Mouse (Mus musculus) midbrain, embryonic 14.5 days (tissue): Measurements from ENCODE around the gene Sertad1. TPM values are rescaled to one million over a fixed set of nuclear protein-coding genes. Genes with fewer than 3 reads are reported as not detected.

ENCODE experiments used
- ATAC-seq: fragments of 200-750 bp; cut with Nextera tagmentation; 2 replicates; pipeline ENCODE4 v1.8.0; 2017; ENCODE audit warnings: moderate number of reproducible peaks, moderate library complexity; ENCODE audit not compliant: low FRiP score, low TSS enrichment
- DNase-seq: peaks from one replicate; pipeline ENCODE4 v3.0.0-alpha.2; 2015
- H3K27ac ChIP-seq: fragments of 300-500 bp; sonication (generic); replicated peaks from 2 replicates; pipeline ENCODE4 v1.5.1; 2014; ENCODE audit warnings: mild to moderate bottlenecking, low read depth, low read length, moderate library complexity
- H3K27me3 ChIP-seq: fragments of 300-500 bp; sonication (generic); 2 replicates; pipeline ENCODE4 v1.6.1; 2014; ENCODE audit warnings: low read length, control low read depth, mixed read lengths; ENCODE audit not compliant: control insufficient read depth, insufficient read depth
- H3K36me3 ChIP-seq: fragments of 300-500 bp; sonication (generic); 2 replicates; pipeline ENCODE4 v1.6.1; 2014; ENCODE audit warnings: low read length, control low read depth; ENCODE audit not compliant: control insufficient read depth, insufficient read depth
- H3K4me1 ChIP-seq: fragments of 300-500 bp; sonication (generic); 2 replicates; pipeline ENCODE4 v1.6.1; 2014; ENCODE audit warnings: mild to moderate bottlenecking, antibody characterized with exemption, low read length, control low read depth; ENCODE audit not compliant: control insufficient read depth, insufficient read depth
- H3K4me2 ChIP-seq: fragments of 300-500 bp; sonication (generic); 2 replicates; pipeline ENCODE4 v1.6.1; 2014; ENCODE audit warnings: mild to moderate bottlenecking, low read length, moderate library complexity
- H3K4me3 ChIP-seq: fragments of 300-500 bp; sonication (generic); replicated peaks from 2 replicates; pipeline ENCODE4 v1.5.1; 2014; ENCODE audit warnings: low read depth, low read length
- H3K9ac ChIP-seq: fragments of 300-500 bp; sonication (generic); replicated peaks from 2 replicates; pipeline ENCODE4 v1.6.1; 2014; ENCODE audit warnings: mild to moderate bottlenecking, low read length, moderate library complexity
- H3K9me3 ChIP-seq: fragments of 300-500 bp; sonication (generic); 2 replicates; pipeline ENCODE4 v1.6.1; 2016; ENCODE audit warnings: low read length, control low read depth, mixed read lengths; ENCODE audit not compliant: control insufficient read depth
- WGBS: fragments of 180-500 bp; shearing (Covaris S2); extraction: QIAGEN DNeasy Blood & Tissue Kit; methylation state at CpG from one replicate; pipeline ENCODE4 v1.1.7; 2014; 5-methylcytosine and 5-hydroxymethylcytosine counted together
- polyA plus RNA-seq: library from polyadenylated mRNA; unstranded; fragments of >200 nt; fragmentation: Nextera tagmentation; extraction: Ambion mirVana; gene quantifications from 2 replicates; pipeline ENCODE4 v1.2.1, GENCODE M21; 2014

Sertad1 gene
- polyA plus RNA-seq, 1 experiment from 2014 or later = 7.5 TPM

DNA sequence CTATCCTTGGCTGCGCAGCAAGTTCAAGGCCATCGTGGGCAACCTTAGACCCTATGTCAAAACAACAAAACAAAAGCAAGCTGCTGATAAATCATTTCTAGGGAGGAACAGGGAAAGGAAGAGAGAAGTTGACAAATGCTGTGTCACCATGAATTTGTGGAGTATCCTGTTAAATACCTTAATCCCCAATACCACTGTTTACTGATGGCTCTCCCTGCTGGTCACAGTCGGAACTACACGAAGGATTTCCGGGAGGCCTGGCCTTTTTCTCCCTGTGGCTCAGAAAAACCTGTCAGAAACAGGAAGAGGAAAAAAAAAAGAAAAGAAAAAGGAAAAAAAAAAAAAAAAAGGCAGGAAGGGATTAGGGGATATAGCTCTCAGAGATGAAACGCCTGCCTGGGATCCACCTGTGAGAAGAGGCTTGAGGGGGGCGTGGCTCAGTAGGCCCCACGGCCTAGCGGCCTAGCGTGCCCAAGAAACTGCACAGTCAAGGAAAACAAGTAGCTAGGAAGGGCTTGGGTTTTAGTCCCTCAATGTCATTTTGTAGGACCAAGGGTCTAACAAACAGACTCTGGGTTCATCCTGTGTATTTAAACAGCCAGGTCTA, 37.4 kb upstream of the Sertad1 start:
- Histone ChIP-seq H3K9me3 (no peaks in the 10 kb centered on the region), H3K27ac (no peak overlapping the region), H3K9ac (no peak overlapping the region), H3K36me3 (no peaks in the 10 kb centered on the region), H3K4me1 (peaks cover 13% of the 10 kb centered on the region; the same call in 1 of the 2 replicates), H3K4me3 (no peak overlapping the region), H3K4me2 (no peak overlapping the region), H3K27me3 (no peaks in the 10 kb centered on the region)
- 62% methylated on average over 10 of the region's 10 CpGs for WGBS
- no peak for ATAC-seq
- peak; percentile 65 for DNase-seq

- Histone ChIP-seq H3K4me1 (peaks cover 9% of the 10 kb centered on the region; the same call in 1 of the 2 replicates), H3K27ac (no peak overlapping the region), H3K9me3 (no peaks in the 10 kb centered on the region), H3K9ac (no peak overlapping the region), H3K4me2 (no peak overlapping the region), H3K27me3 (no peaks in the 10 kb centered on the region), H3K36me3 (no peaks in the 10 kb centered on the region), H3K4me3 (no peak overlapping the region)
- 95% methylated on average over 2 of the region's 2 CpGs for WGBS
- ATAC-seq = no peak
- DNase-seq = no peak
Measured at GRCm38 (mm10) chr7:27451359-27451758, 35.4 kb upstream of the Sertad1 start.

GRCm38 (mm10) chr7:27452206-27452770, 34.4 kb upstream of the Sertad1 start:
- 54% methylated on average over 13 of the region's 13 CpGs for WGBS
- Histone ChIP-seq H3K27ac (no peak overlapping the region), H3K9ac (no peak overlapping the region), H3K9me3 (no peaks in the 10 kb centered on the region), H3K4me2 (no peak overlapping the region), H3K27me3 (no peaks in the 10 kb centered on the region), H3K36me3 (no peaks in the 10 kb centered on the region), H3K4me1 (peaks cover 5% of the 10 kb centered on the region; the same call in 1 of the 2 replicates), H3K4me3 (no peak overlapping the region)
- ATAC-seq = no peak
- no peak for DNase-seq

DNA sequence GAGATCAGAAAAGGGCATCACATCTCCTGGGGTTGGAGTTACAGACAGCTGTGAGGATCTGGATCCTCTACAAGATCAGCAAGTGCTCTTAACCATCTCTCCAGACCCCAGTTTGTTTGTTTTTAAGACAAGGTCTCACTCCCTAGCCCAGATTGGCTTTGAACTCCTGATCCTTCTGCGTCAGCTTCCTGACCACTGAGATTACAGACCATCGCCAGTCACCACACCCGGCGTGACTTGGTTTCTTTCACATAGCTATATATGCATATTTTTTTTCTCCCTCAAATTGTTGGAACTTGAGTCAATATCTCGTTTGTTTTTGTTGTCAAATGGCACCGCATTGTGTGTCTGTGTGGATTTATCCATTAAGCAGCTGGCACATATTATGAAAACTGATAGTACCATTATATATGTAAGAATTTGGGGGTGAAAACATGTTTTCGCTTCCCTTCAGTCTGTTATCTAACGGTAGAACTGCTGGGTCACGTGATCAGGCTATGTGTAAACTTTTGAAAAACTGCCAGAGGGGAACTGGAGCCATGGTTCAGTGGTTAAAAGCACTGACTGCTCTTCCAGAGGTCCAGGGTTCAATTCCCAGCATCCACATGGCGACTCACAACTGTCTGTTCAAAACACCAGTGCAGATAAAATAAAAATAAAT, 32.1 kb upstream of the Sertad1 start:
- WGBS = 82% methylated on average over 10 of the region's 10 CpGs
- H3K27me3 ChIP-seq = no peaks in the 10 kb centered on the region
- no peaks in the 10 kb centered on the region for H3K9me3 ChIP-seq

DNA sequence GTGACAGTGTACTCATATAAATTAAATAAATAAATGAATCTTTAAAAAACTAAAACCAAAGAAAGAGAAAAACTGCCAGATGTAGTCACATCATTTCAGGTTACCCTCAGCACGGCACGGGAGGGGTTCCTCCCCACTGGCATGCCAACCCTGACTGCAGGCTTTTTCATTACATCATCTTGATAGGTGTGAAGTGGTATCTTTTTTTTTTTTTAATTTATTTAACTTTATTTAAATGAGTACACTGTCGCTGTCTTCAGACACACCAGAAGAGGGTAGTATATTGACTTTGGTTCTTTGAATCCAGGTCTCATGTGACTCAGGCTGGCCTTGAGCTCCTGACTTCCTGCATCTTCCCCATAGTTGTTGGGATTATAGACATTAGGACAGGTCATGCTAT, 31.4 kb upstream of the Sertad1 start:
- no peak overlapping the region for H3K27ac ChIP-seq

More for the DNA sequence above, 32.1 kb upstream of the Sertad1 start:
- no peaks in the 10 kb centered on the region for H3K4me1 ChIP-seq
- H3K27ac ChIP-seq = no peak overlapping the region
- no peak overlapping the region for H3K9ac ChIP-seq
- no peak overlapping the region for H3K4me3 ChIP-seq
- H3K36me3 ChIP-seq = no peaks in the 10 kb centered on the region
- no peak for DNase-seq
- no peak overlapping the region for H3K4me2 ChIP-seq
- no peak for ATAC-seq

GRCm38 (mm10) chr7:27458614-27459013, 28.1 kb upstream of the Sertad1 start:
- no peak for DNase-seq
- no peak overlapping the region for H3K4me3 ChIP-seq
- no peaks in the 10 kb centered on the region for H3K27me3 ChIP-seq
- H3K9ac ChIP-seq = no peak overlapping the region
- H3K9me3 ChIP-seq = no peaks in the 10 kb centered on the region
- H3K27ac ChIP-seq = no peak overlapping the region
- 88% methylated on average over 4 of the region's 4 CpGs for WGBS
- no peaks in the 10 kb centered on the region for H3K4me1 ChIP-seq
- no peak overlapping the region for H3K4me2 ChIP-seq
- ATAC-seq = no peak
- H3K36me3 ChIP-seq = no peaks in the 10 kb centered on the region

More for the DNA sequence above, 31.4 kb upstream of the Sertad1 start:
- Histone ChIP-seq H3K4me1 (no peaks in the 10 kb centered on the region), H3K4me2 (no peak overlapping the region), H3K27me3 (no peaks in the 10 kb centered on the region), H3K4me3 (no peak overlapping the region), H3K9me3 (no peaks in the 10 kb centered on the region), H3K36me3 (no peaks in the 10 kb centered on the region), H3K9ac (no peak overlapping the region)
- ATAC-seq = no peak
- WGBS = 91% methylated on average over 3 of the region's 3 CpGs
- DNase-seq = no peak

DNA sequence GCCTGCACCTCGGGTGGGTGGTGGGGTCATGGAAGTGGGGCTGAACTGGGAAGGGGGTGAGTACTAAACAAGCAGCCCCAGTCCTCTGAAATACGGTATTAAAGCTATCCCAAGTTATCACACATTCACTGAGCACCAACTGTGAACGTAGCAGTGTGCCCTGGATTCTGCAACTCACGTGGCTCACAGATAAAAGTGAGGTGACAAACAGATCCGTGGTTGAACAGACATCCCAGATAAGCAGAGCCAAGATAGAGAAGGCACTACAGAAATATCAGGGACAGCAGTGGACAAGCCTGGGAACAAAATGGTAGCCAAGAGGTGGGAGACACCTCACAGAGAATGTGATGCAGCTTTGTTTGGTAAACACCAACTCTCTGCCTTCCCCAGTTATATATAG, 27.1 kb upstream of the Sertad1 start:
- Histone ChIP-seq H3K36me3 (no peaks in the 10 kb centered on the region), H3K27ac (no peak overlapping the region), H3K9ac (no peak overlapping the region), H3K4me2 (no peak overlapping the region), H3K27me3 (no peaks in the 10 kb centered on the region), H3K9me3 (no peaks in the 10 kb centered on the region), H3K4me1 (no peaks in the 10 kb centered on the region), H3K4me3 (no peak overlapping the region)
- no peak for ATAC-seq
- WGBS = 91% methylated on average over 5 of the region's 5 CpGs
- no peak for DNase-seq

- Histone ChIP-seq H3K27me3 (no peaks in the 10 kb centered on the region), H3K9ac (no peak overlapping the region), H3K36me3 (no peaks in the 10 kb centered on the region), H3K4me2 (no peak overlapping the region), H3K4me1 (no peaks in the 10 kb centered on the region), H3K9me3 (no peaks in the 10 kb centered on the region), H3K27ac (no peak overlapping the region), H3K4me3 (no peak overlapping the region)
- WGBS = 88% methylated on average over 6 of the region's 6 CpGs
- no peak for DNase-seq
- no peak for ATAC-seq
Measured at GRCm38 (mm10) chr7:27460477-27460876, 26.2 kb upstream of the Sertad1 start.

GRCm38 (mm10) chr7:27467648-27468047, 19.1 kb upstream of the Sertad1 start:
- H3K4me3 ChIP-seq = no peak overlapping the region
- no peak for DNase-seq
- no peak overlapping the region for H3K4me2 ChIP-seq
- no peak overlapping the region for H3K27ac ChIP-seq
- no peak for ATAC-seq
- no peaks in the 10 kb centered on the region for H3K36me3 ChIP-seq
- no peaks in the 10 kb centered on the region for H3K9me3 ChIP-seq
- peaks cover 2% of the 10 kb centered on the region; the same call in 1 of the 2 replicates for H3K4me1 ChIP-seq
- no peaks in the 10 kb centered on the region for H3K27me3 ChIP-seq
- WGBS = 43% methylated on average over 4 of the region's 4 CpGs
- no peak overlapping the region for H3K9ac ChIP-seq
